Mouse (Mus musculus) layer of hippocampus, postnatal 36 days (tissue): Measurements from ENCODE around the gene Mon2. TPM values are rescaled to one million over a fixed set of nuclear protein-coding genes. Genes with fewer than 3 reads are reported as not detected.
"Not testable (repeated sequence)": the region's sequence is repeated elsewhere in the genome, so short reads cannot be mapped to it uniquely, and the experiment has no call there.

Source experiments
- DNase-seq, 2 experiments: peaks; one replicate each; pipeline ENCODE4 v3.0.0; 2022
- total RNA-seq, 2 experiments: library from RNA; stranded (reverse); gene quantifications; 2 replicates each; pipeline ENCODE4 v1.2.3; 2021

Mon2 gene
- total RNA-seq, 2 experiments from 2014 or later = 94.0 to 108 TPM

- no peak for DNase-seq
Measured at GRCm38 (mm10) chr10:122990606-122991005, 85.7 kb downstream of the Mon2 start.

- DNase-seq = no peak
Measured at GRCm38 (mm10) chr10:122989916-122990315, 86.4 kb downstream of the Mon2 start.

GRCm38 (mm10) chr10:122988372-122988771 lies 87.9 kb downstream of the Mon2 start:
- DNase-seq = no peak

- DNase-seq = peak in 1 of 2 experiments; percentile 26
Measured at GRCm38 (mm10) chr10:122987671-122988128, 88.6 kb downstream of the Mon2 start.

- DNase-seq = peak; percentile 76 to 78
Measured at GRCm38 (mm10) chr10:122986320-122987225, 89.7 kb downstream of the Mon2 start.

GRCm38 (mm10) chr10:122985515-122986319 lies 90.6 kb downstream of the Mon2 start:
- DNase-seq = peak; percentile 71 to 74

- DNase-seq = no peak
Measured at GRCm38 (mm10) chr10:122985252-122985514, 91.1 kb downstream of the Mon2 start.

GRCm38 (mm10) chr10:122984531-122985251 lies 91.6 kb downstream of the Mon2 start:
- DNase-seq = no peak

GRCm38 (mm10) chr10:122983579-122984530 lies 92.5 kb downstream of the Mon2 start:
- DNase-seq = no peak

GRCm38 (mm10) chr10:122982909-122983578 lies 93.3 kb downstream of the Mon2 start:
- DNase-seq = no peak

GRCm38 (mm10) chr10:122980123-122980522 lies 96.2 kb downstream of the Mon2 start:
- no peak for DNase-seq

- no peak for DNase-seq
Measured at GRCm38 (mm10) chr10:122979356-122979755, 96.9 kb downstream of the Mon2 start.

- DNase-seq = no peak
Measured at GRCm38 (mm10) chr10:122976038-122976437, 100.3 kb downstream of the Mon2 start.

- no peak for DNase-seq
Measured at GRCm38 (mm10) chr10:122973241-122973640, 103.1 kb downstream of the Mon2 start.

- no peak for DNase-seq
Measured at GRCm38 (mm10) chr10:122970188-122970587, 106.1 kb downstream of the Mon2 start.

- no peak for DNase-seq
Measured at GRCm38 (mm10) chr10:122966421-122966820, 109.9 kb downstream of the Mon2 start.

GRCm38 (mm10) chr10:122965650-122966049 lies 110.7 kb downstream of the Mon2 start:
- DNase-seq = not testable (repeated sequence)

- DNase-seq = no peak
Measured at GRCm38 (mm10) chr10:122964241-122964636, 112.1 kb downstream of the Mon2 start.

- no peak for DNase-seq
Measured at GRCm38 (mm10) chr10:122963463-122964240, 112.7 kb downstream of the Mon2 start.

- no peak for DNase-seq
Measured at GRCm38 (mm10) chr10:122962651-122963050, 113.7 kb downstream of the Mon2 start.
